Mouse (Mus musculus): ENCODE measurements around the gene Trp53bp2. TPM values are rescaled to one million over a fixed set of nuclear protein-coding genes. Genes with fewer than 3 reads are reported as not detected.

The Trp53bp2 gene
- polyA plus RNA-seq, 1 experiment from 2014 or later, result 27.2 TPM

GRCm38 (mm10) chr1:182377519-182377918 is 31.5 kb upstream of the Trp53bp2 start:
- no peak for ATAC-seq
- Histone ChIP-seq H3K9ac (replicated peaks; ENCODE audit: low read depth, low read length) (no peak overlapping the region), H3K4me2 (ENCODE audit: low read length) (no peak overlapping the region), H3K9me3 (ENCODE audit: control insufficient read depth, low read length) (no peaks in the 10 kb centered on the region), H3K4me3 (replicated peaks; ENCODE audit: low read length) (no peak overlapping the region), H3K27me3 (replicated peaks; ENCODE audit: control insufficient read depth, insufficient read depth, low read length) (no peaks in the 10 kb centered on the region), H3K27ac (ENCODE audit: low read length) (no peak overlapping the region), H3K4me1 (replicated peaks; ENCODE audit: control insufficient read depth, insufficient read depth, low read length) (no peaks in the 10 kb centered on the region; the same call in 1 of the 2 replicates), H3K36me3 (ENCODE audit: control insufficient read depth, insufficient read depth) (no peaks in the 10 kb centered on the region)
- WGBS, result 73% methylated on average over 6 of the region's 6 CpGs

GRCm38 (mm10) chr1:182378205-182378835 is 30.7 kb upstream of the Trp53bp2 start:
- no peak overlapping the region for H3K27ac ChIP-seq (ENCODE audit: low read length)
- no peaks in the 10 kb centered on the region for H3K27me3 ChIP-seq (replicated peaks; ENCODE audit: control insufficient read depth, insufficient read depth, low read length)
- no peaks in the 10 kb centered on the region; the same call in 1 of the 2 replicates for H3K4me1 ChIP-seq (replicated peaks; ENCODE audit: control insufficient read depth, insufficient read depth, low read length)
- H3K9me3 ChIP-seq (ENCODE audit: control insufficient read depth, low read length), result no peaks in the 10 kb centered on the region
- no peak overlapping the region for H3K9ac ChIP-seq (replicated peaks; ENCODE audit: low read depth, low read length)
- no peak for ATAC-seq
- H3K4me3 ChIP-seq (replicated peaks; ENCODE audit: low read length), result no peak overlapping the region
- H3K4me2 ChIP-seq (ENCODE audit: low read length), result no peak overlapping the region
- H3K36me3 ChIP-seq (ENCODE audit: control insufficient read depth, insufficient read depth), result no peaks in the 10 kb centered on the region
- WGBS, result 88% methylated on average over 11 of the region's 11 CpGs

- Histone ChIP-seq H3K27ac (ENCODE audit: low read length) (no peak overlapping the region), H3K4me2 (ENCODE audit: low read length) (no peak overlapping the region), H3K4me1 (replicated peaks; ENCODE audit: control insufficient read depth, insufficient read depth, low read length) (no peaks in the 10 kb centered on the region; the same call in 1 of the 2 replicates), H3K36me3 (ENCODE audit: control insufficient read depth, insufficient read depth) (no peaks in the 10 kb centered on the region), H3K4me3 (replicated peaks; ENCODE audit: low read length) (no peak overlapping the region), H3K9ac (replicated peaks; ENCODE audit: low read depth, low read length) (no peak overlapping the region), H3K9me3 (ENCODE audit: control insufficient read depth, low read length) (no peaks in the 10 kb centered on the region), H3K27me3 (replicated peaks; ENCODE audit: control insufficient read depth, insufficient read depth, low read length) (no peaks in the 10 kb centered on the region)
- WGBS, result 84% methylated on average over 7 of the region's 7 CpGs
- ATAC-seq, result no peak
Observed at GRCm38 (mm10) chr1:182378876-182379275, 30.1 kb upstream of the Trp53bp2 start.

GRCm38 (mm10) chr1:182380683-182381082 is 28.3 kb upstream of the Trp53bp2 start:
- no peaks in the 10 kb centered on the region for H3K27me3 ChIP-seq (replicated peaks; ENCODE audit: control insufficient read depth, insufficient read depth, low read length)
- no peak overlapping the region for H3K9ac ChIP-seq (replicated peaks; ENCODE audit: low read depth, low read length)
- H3K4me2 ChIP-seq (ENCODE audit: low read length), result no peak overlapping the region
- ATAC-seq, result no peak
- no peaks in the 10 kb centered on the region for H3K9me3 ChIP-seq (ENCODE audit: control insufficient read depth, low read length)
- H3K27ac ChIP-seq (ENCODE audit: low read length), result no peak overlapping the region
- H3K36me3 ChIP-seq (ENCODE audit: control insufficient read depth, insufficient read depth), result no peaks in the 10 kb centered on the region
- no peaks in the 10 kb centered on the region; the same call in 1 of the 2 replicates for H3K4me1 ChIP-seq (replicated peaks; ENCODE audit: control insufficient read depth, insufficient read depth, low read length)
- 81% methylated on average over 7 of the region's 7 CpGs for WGBS
- H3K4me3 ChIP-seq (replicated peaks; ENCODE audit: low read length), result no peak overlapping the region

GRCm38 (mm10) chr1:182381327-182381726 is 27.6 kb upstream of the Trp53bp2 start:
- no peaks in the 10 kb centered on the region for H3K27me3 ChIP-seq (replicated peaks; ENCODE audit: control insufficient read depth, insufficient read depth, low read length)
- no peak for ATAC-seq
- H3K27ac ChIP-seq (ENCODE audit: low read length), result no peak overlapping the region
- no peak overlapping the region for H3K4me2 ChIP-seq (ENCODE audit: low read length)
- no peaks in the 10 kb centered on the region for H3K36me3 ChIP-seq (ENCODE audit: control insufficient read depth, insufficient read depth)
- 90% methylated on average over 3 of the region's 3 CpGs for WGBS
- H3K9me3 ChIP-seq (ENCODE audit: control insufficient read depth, low read length), result no peaks in the 10 kb centered on the region
- H3K4me1 ChIP-seq (replicated peaks; ENCODE audit: control insufficient read depth, insufficient read depth, low read length), result no peaks in the 10 kb centered on the region; the same call in 1 of the 2 replicates
- H3K4me3 ChIP-seq (replicated peaks; ENCODE audit: low read length), result no peak overlapping the region
- no peak overlapping the region for H3K9ac ChIP-seq (replicated peaks; ENCODE audit: low read depth, low read length)

GRCm38 (mm10) chr1:182383096-182383495 is 25.9 kb upstream of the Trp53bp2 start:
- no peak overlapping the region for H3K4me2 ChIP-seq (ENCODE audit: low read length)
- H3K36me3 ChIP-seq (ENCODE audit: control insufficient read depth, insufficient read depth), result no peaks in the 10 kb centered on the region
- no peaks in the 10 kb centered on the region for H3K4me1 ChIP-seq (replicated peaks; ENCODE audit: control insufficient read depth, insufficient read depth, low read length)
- no peak overlapping the region for H3K4me3 ChIP-seq (replicated peaks; ENCODE audit: low read length)
- H3K27me3 ChIP-seq (replicated peaks; ENCODE audit: control insufficient read depth, insufficient read depth, low read length), result no peaks in the 10 kb centered on the region
- 10% methylated on average over 9 of the region's 9 CpGs for WGBS
- ATAC-seq, result no peak
- H3K27ac ChIP-seq (ENCODE audit: low read length), result no peak overlapping the region
- no peaks in the 10 kb centered on the region for H3K9me3 ChIP-seq (ENCODE audit: control insufficient read depth, low read length)
- H3K9ac ChIP-seq (replicated peaks; ENCODE audit: low read depth, low read length), result no peak overlapping the region

- Histone ChIP-seq H3K27me3 (replicated peaks; ENCODE audit: control insufficient read depth, insufficient read depth, low read length) (no peaks in the 10 kb centered on the region), H3K4me2 (ENCODE audit: low read length) (no peak overlapping the region), H3K4me1 (replicated peaks; ENCODE audit: control insufficient read depth, insufficient read depth, low read length) (no peaks in the 10 kb centered on the region), H3K9ac (replicated peaks; ENCODE audit: low read depth, low read length) (no peak overlapping the region), H3K9me3 (ENCODE audit: control insufficient read depth, low read length) (no peaks in the 10 kb centered on the region), H3K36me3 (ENCODE audit: control insufficient read depth, insufficient read depth) (no peaks in the 10 kb centered on the region), H3K27ac (ENCODE audit: low read length) (no peak overlapping the region), H3K4me3 (replicated peaks; ENCODE audit: low read length) (no peak overlapping the region)
- 91% methylated on average over 8 of the region's 8 CpGs for WGBS
- no peak for ATAC-seq
Observed at GRCm38 (mm10) chr1:182386449-182386848, 22.5 kb upstream of the Trp53bp2 start.

GRCm38 (mm10) chr1:182388729-182389128 is 20.2 kb upstream of the Trp53bp2 start:
- H3K4me2 ChIP-seq (ENCODE audit: low read length), result no peak overlapping the region
- H3K36me3 ChIP-seq (ENCODE audit: control insufficient read depth, insufficient read depth), result no peaks in the 10 kb centered on the region
- H3K9ac ChIP-seq (replicated peaks; ENCODE audit: low read depth, low read length), result no peak overlapping the region
- WGBS, result 50% methylated on average over 4 of the region's 4 CpGs
- no peak for ATAC-seq
- H3K4me3 ChIP-seq (replicated peaks; ENCODE audit: low read length), result no peak overlapping the region
- H3K27me3 ChIP-seq (replicated peaks; ENCODE audit: control insufficient read depth, insufficient read depth, low read length), result no peaks in the 10 kb centered on the region
- no peaks in the 10 kb centered on the region for H3K4me1 ChIP-seq (replicated peaks; ENCODE audit: control insufficient read depth, insufficient read depth, low read length)
- no peak overlapping the region for H3K27ac ChIP-seq (ENCODE audit: low read length)
- no peaks in the 10 kb centered on the region for H3K9me3 ChIP-seq (ENCODE audit: control insufficient read depth, low read length)

GRCm38 (mm10) chr1:182398171-182398570 is 10.8 kb upstream of the Trp53bp2 start:
- H3K4me1 ChIP-seq (replicated peaks; ENCODE audit: control insufficient read depth, insufficient read depth, low read length), result no peaks in the 10 kb centered on the region
- H3K27me3 ChIP-seq (replicated peaks; ENCODE audit: control insufficient read depth, insufficient read depth, low read length), result no peaks in the 10 kb centered on the region
- H3K4me2 ChIP-seq (ENCODE audit: low read length), result no peak overlapping the region
- WGBS, result 59% methylated on average over 8 of the region's 8 CpGs
- no peaks in the 10 kb centered on the region for H3K36me3 ChIP-seq (ENCODE audit: control insufficient read depth, insufficient read depth)
- H3K9me3 ChIP-seq (ENCODE audit: control insufficient read depth, low read length), result no peaks in the 10 kb centered on the region
- ATAC-seq, result no peak
- H3K27ac ChIP-seq (ENCODE audit: low read length), result no peak overlapping the region
- no peak overlapping the region for H3K4me3 ChIP-seq (replicated peaks; ENCODE audit: low read length)
- no peak overlapping the region for H3K9ac ChIP-seq (replicated peaks; ENCODE audit: low read depth, low read length)

- H3K4me2 ChIP-seq (ENCODE audit: low read length), result no peak overlapping the region
- WGBS, result 84% methylated on average over 3 of the region's 3 CpGs
- no peaks in the 10 kb centered on the region for H3K9me3 ChIP-seq (ENCODE audit: control insufficient read depth, low read length)
- no peak overlapping the region for H3K27ac ChIP-seq (ENCODE audit: low read length)
- H3K36me3 ChIP-seq (ENCODE audit: control insufficient read depth, insufficient read depth), result no peaks in the 10 kb centered on the region
- no peak for ATAC-seq
- H3K4me3 ChIP-seq (replicated peaks; ENCODE audit: low read length), result no peak overlapping the region
- no peaks in the 10 kb centered on the region for H3K4me1 ChIP-seq (replicated peaks; ENCODE audit: control insufficient read depth, insufficient read depth, low read length)
- no peaks in the 10 kb centered on the region for H3K27me3 ChIP-seq (replicated peaks; ENCODE audit: control insufficient read depth, insufficient read depth, low read length)
- no peak overlapping the region for H3K9ac ChIP-seq (replicated peaks; ENCODE audit: low read depth, low read length)
Observed at GRCm38 (mm10) chr1:182398780-182399179, 10.2 kb upstream of the Trp53bp2 start.

Measured in forebrain, embryonic 16.5 days (tissue).